Mouse (Mus musculus): ENCODE measurements around the gene Pidd1.

DNA sequence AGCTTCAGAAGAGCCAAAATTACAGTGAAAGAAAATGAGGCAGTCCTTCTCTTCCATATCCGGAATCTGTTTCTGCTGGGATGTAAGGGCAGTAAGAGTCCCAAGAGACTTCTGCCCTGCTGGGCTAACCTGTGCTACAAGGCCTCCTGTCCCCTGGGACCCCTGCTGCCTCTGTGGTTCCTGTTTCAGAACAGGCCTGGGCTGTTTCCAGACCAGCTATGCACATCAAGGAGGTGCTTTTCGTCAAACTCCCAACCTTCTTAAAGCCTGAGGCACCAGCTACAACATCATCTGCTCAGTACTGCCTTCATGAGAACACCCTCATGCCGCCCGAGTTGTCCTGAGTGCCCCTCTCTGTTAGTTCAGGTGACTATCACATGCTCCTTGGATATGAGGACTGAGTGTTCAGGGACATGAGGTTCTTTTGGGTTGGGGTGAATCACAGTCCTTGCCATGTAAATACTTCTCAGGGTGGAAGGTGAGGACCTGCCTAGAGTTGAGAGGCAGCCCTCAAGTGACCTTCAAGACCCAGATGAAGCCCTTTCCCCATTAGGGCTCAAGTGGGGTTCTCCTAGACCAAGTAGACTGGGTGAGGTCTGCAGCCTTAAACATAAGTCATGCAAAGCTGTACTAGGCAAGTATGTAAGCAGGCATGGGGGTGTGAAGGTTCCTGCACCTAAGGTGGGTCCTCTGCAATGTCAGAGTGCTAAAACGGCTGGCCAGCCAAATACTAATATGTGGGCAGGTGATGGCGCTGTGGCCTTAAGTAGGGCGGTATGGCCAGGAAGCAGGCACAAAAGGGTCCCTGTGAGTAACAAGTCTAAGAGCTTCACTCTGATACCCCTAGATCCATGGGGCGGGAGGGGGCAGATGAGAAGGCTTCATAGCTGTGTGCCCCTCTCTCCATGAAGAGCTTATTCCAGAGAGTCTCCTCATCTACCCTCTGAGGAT is 25.8 kb downstream of the Pidd1 start:
- TF ChIP-seq MYOD1 (IDR thresholded peaks at IDR 0.05; ENCODE audit: control insufficient read depth in 1 of 3, insufficient read length in 2 of 3, low read depth in 2 of 3) (no peak), TCF12 (IDR thresholded peaks at IDR 0.05; ENCODE audit: insufficient read depth, poor library complexity, severe bottlenecking) (no peak), POLR2AphosphoS2 (IDR thresholded peaks at IDR 0.05; ENCODE audit: insufficient read length, low read depth) (no peak), POLR2A (IDR thresholded peaks at IDR 0.05; ENCODE audit: insufficient read length, low read depth) (no peak), MAX (IDR thresholded peaks at IDR 0.05; ENCODE audit: low read depth) (no peak), CEBPB (IDR thresholded peaks at IDR 0.05; ENCODE audit: insufficient read depth, poor library complexity, severe bottlenecking) (no peak)
